Mouse (Mus musculus): ENCODE data around the gene Gm10160.

Gm10160 gene

DNA sequence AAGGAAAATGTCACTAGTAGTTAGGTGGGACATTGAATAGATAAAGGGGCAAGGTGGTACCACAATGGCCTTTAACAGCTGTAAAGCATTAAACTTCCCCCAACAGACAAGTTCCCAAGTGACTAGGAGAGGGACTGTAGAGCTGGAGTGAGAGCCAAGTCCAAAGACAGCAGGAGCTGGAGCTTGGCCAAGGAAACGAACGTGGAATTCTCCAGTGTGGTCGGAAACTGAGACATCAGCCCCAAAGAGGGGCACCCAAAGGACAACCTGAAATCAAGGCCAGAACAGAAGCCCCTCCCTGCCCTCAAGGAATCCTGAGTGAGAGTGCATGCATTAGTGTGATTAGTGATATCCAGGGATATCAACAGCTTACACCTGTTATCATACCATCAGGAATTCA, 30.2 kb downstream of the Gm10160 start:
- DNase-seq = peak in 1 of 2 experiments; percentile 21

DNA sequence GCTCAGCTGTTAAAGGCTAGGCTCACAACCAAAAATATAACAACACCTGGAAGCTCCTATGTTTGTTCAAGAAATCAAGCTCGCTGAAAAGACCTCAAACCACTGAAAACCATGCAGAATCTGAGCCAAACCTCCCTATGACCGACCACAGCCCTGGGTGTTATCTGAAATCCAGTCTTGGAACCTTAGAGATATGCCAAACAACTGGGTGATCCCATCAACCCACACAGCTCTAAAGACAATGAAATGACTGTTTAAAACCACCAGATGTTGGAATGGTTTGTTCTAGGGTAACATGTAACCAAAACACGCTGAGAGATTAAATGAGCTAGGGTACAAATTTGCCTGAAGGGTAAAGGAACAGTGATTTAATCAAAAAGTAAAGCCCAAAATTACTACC, 30.7 kb downstream of the Gm10160 start:
- no peak for DNase-seq

DNA sequence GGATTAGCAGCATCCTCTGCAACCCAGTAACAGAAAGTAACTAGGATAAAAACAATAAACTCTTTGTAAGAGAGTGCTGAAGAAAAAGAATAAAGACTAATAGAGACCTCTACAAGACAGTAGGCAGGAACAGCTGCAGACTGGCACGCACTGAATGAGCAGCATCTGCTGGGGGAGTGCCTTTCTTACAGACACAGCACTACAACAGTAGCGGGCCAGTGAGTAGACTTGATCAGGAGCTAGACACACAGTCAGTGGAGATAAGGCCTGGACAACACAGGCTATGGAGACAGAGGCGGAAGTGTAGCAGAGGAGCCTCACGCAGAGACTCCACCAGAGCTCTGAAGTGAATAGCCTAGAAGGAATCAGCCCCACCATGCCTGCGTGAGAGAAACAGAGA, 49.5 kb downstream of the Gm10160 start:
- no peak for DNase-seq

Data from cerebellum, postnatal 25 days (tissue).